Mouse (Mus musculus): ENCODE data around the gene Tff3. TPM values are rescaled to one million over a fixed set of nuclear protein-coding genes. Genes with fewer than 3 reads are reported as not detected.

The Tff3 gene
- polyA plus RNA-seq, 1 experiment from 2014 or later, result not detected

- 29% methylated on average over 9 of the region's 9 CpGs for WGBS
Observed at GRCm38 (mm10) chr17:31125548-31126266, 3.7 kb downstream of the Tff3 start.

GRCm38 (mm10) chr17:31121975-31122374, 7.5 kb downstream of the Tff3 start:
- no peak overlapping the region for H3K27ac ChIP-seq (ENCODE audit: poor library complexity, severe bottlenecking)
- H3K4me3 ChIP-seq, result no peak overlapping the region
- no peaks in the 10 kb centered on the region for H3K9me3 ChIP-seq (replicated peaks)
- H3K4me1 ChIP-seq (replicated peaks), result no peaks in the 10 kb centered on the region
- no peak overlapping the region for H3K4me2 ChIP-seq
- H3K27me3 ChIP-seq (replicated peaks), result peaks cover 3% of the 10 kb centered on the region; the same call in 1 of the 2 replicates
- no peaks in the 10 kb centered on the region for H3K36me3 ChIP-seq
- H3K9ac ChIP-seq, result no peak overlapping the region
- WGBS, result 8% methylated on average over 8 of the region's 8 CpGs
- ATAC-seq (ENCODE audit: insufficient number of reproducible peaks, low FRiP score), result no peak

More at GRCm38 (mm10) chr17:31125548-31126266, 3.7 kb downstream of the Tff3 start:
- no peaks in the 10 kb centered on the region for H3K36me3 ChIP-seq
- H3K9me3 ChIP-seq (replicated peaks), result no peaks in the 10 kb centered on the region
- H3K27ac ChIP-seq (ENCODE audit: poor library complexity, severe bottlenecking), result no peak overlapping the region
- H3K9ac ChIP-seq, result no peak overlapping the region
- H3K27me3 ChIP-seq (replicated peaks), result peaks cover 12% of the 10 kb centered on the region
- no peak overlapping the region for H3K4me3 ChIP-seq
- H3K4me1 ChIP-seq (replicated peaks), result no peaks in the 10 kb centered on the region
- no peak for ATAC-seq (ENCODE audit: insufficient number of reproducible peaks, low FRiP score)
- no peak overlapping the region for H3K4me2 ChIP-seq

- Histone ChIP-seq H3K9me3 (replicated peaks) (no peaks in the 10 kb centered on the region), H3K4me2 (no peak overlapping the region), H3K4me3 (no peak overlapping the region), H3K4me1 (replicated peaks) (no peaks in the 10 kb centered on the region), H3K9ac (no peak overlapping the region), H3K36me3 (no peaks in the 10 kb centered on the region), H3K27me3 (replicated peaks) (no peaks in the 10 kb centered on the region; the same call in 1 of the 2 replicates), H3K27ac (ENCODE audit: poor library complexity, severe bottlenecking) (no peak overlapping the region)
- 6% methylated on average over 7 of the region's 7 CpGs for WGBS
- ATAC-seq (ENCODE audit: insufficient number of reproducible peaks, low FRiP score), result peak; percentile 22; the same call in 1 of the 2 replicates
Observed at GRCm38 (mm10) chr17:31119429-31119828, 10.0 kb downstream of the Tff3 start.

DNA sequence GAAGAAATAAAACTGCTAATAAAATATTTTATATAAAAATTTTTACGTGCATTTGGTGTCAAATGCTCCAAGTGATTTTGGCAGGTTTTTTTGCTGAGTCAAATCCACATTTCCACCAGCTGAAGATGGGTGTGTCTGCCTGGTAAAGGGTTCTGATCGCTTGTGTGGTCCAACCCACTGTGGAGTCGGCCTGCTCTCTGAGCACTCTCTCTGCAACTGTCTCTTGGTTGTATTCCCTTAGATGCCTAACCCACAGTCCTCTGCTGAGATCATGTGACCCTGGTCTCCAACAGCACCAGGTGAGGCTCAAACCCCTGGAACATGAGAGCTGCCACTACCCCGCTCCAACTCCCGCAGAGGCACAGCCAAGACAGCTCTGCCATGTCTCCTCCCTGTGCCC, 11.5 kb downstream of the Tff3 start:
- ATAC-seq (ENCODE audit: insufficient number of reproducible peaks, low FRiP score), result no peak
- H3K9me3 ChIP-seq (replicated peaks), result no peaks in the 10 kb centered on the region
- no peaks in the 10 kb centered on the region; the same call in 1 of the 2 replicates for H3K27me3 ChIP-seq (replicated peaks)
- WGBS, result 84% methylated on average over 5 of the region's 5 CpGs
- no peak overlapping the region for H3K4me2 ChIP-seq
- H3K4me1 ChIP-seq (replicated peaks), result no peaks in the 10 kb centered on the region
- H3K4me3 ChIP-seq, result no peak overlapping the region
- H3K9ac ChIP-seq, result no peak overlapping the region
- no peaks in the 10 kb centered on the region for H3K36me3 ChIP-seq
- H3K27ac ChIP-seq (ENCODE audit: poor library complexity, severe bottlenecking), result no peak overlapping the region

DNA sequence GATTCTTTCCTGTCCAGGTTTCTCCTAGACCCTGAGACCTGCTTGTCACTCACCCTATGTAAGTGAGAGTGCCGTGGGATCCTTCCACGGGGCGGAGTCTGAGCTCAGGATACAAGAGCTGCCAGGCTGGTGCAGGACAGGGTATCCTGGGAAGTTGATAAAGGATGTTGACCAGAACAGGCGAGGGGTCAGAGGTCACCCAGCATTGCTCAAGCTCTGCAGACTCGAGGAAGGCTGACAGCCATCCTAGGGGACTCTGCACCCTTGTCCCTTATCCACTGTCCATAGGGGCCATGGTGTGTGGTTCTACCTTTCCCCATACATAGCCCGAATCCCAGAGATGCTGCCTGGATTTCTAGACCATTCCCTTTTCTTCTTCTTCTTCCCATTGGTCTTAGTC, 13.4 kb downstream of the Tff3 start:
- no peaks in the 10 kb centered on the region for H3K4me1 ChIP-seq (replicated peaks)
- no peaks in the 10 kb centered on the region for H3K36me3 ChIP-seq
- H3K27ac ChIP-seq (ENCODE audit: poor library complexity, severe bottlenecking), result no peak overlapping the region
- no peaks in the 10 kb centered on the region; the same call in 1 of the 2 replicates for H3K27me3 ChIP-seq (replicated peaks)
- no peak for ATAC-seq (ENCODE audit: insufficient number of reproducible peaks, low FRiP score)
- no peak overlapping the region for H3K4me3 ChIP-seq
- H3K4me2 ChIP-seq, result no peak overlapping the region
- no peaks in the 10 kb centered on the region for H3K9me3 ChIP-seq (replicated peaks)
- H3K9ac ChIP-seq, result no peak overlapping the region
- 45% methylated on average over 6 of the region's 6 CpGs for WGBS

- Histone ChIP-seq H3K27me3 (replicated peaks) (no peaks in the 10 kb centered on the region), H3K4me1 (replicated peaks) (no peaks in the 10 kb centered on the region), H3K36me3 (peaks cover 4% of the 10 kb centered on the region; the same call in 1 of the 2 replicates), H3K9me3 (replicated peaks) (no peaks in the 10 kb centered on the region), H3K4me2 (no peak overlapping the region), H3K27ac (ENCODE audit: poor library complexity, severe bottlenecking) (no peak overlapping the region), H3K4me3 (no peak overlapping the region), H3K9ac (no peak overlapping the region)
- no peak for ATAC-seq (ENCODE audit: insufficient number of reproducible peaks, low FRiP score)
- WGBS, result 73% methylated on average over 9 of the region's 9 CpGs
Observed at GRCm38 (mm10) chr17:31113191-31113856, 16.1 kb downstream of the Tff3 start.

DNA sequence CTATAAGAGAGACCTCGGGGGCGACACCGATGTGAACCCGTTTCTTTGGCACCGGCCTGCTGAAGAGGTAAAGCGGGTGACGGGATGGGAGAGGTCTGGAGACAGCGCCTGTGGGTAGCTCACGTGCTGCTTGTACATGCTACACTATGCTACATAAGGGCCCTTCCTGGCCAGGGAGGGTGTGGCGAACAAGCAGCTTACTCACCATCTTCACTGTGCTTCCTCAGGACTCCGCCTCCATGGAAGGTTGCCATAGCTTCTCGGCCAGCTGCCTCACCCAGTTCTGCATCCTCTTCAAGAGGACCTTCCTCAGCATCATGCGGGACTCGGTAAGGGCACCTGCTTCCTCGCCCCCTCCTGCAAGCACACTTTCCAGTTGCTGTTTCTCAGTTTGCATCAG, 21.1 kb downstream of the Tff3 start:
- Histone ChIP-seq H3K4me3 (no peak overlapping the region), H3K9me3 (replicated peaks) (no peaks in the 10 kb centered on the region), H3K27me3 (replicated peaks) (no peaks in the 10 kb centered on the region), H3K4me2 (no peak overlapping the region), H3K4me1 (replicated peaks) (no peaks in the 10 kb centered on the region), H3K9ac (no peak overlapping the region), H3K36me3 (peaks cover 4% of the 10 kb centered on the region; the same call in 1 of the 2 replicates), H3K27ac (ENCODE audit: poor library complexity, severe bottlenecking) (no peak overlapping the region)
- 84% methylated on average over 15 of the region's 15 CpGs for WGBS
- ATAC-seq (ENCODE audit: insufficient number of reproducible peaks, low FRiP score), result no peak

DNA sequence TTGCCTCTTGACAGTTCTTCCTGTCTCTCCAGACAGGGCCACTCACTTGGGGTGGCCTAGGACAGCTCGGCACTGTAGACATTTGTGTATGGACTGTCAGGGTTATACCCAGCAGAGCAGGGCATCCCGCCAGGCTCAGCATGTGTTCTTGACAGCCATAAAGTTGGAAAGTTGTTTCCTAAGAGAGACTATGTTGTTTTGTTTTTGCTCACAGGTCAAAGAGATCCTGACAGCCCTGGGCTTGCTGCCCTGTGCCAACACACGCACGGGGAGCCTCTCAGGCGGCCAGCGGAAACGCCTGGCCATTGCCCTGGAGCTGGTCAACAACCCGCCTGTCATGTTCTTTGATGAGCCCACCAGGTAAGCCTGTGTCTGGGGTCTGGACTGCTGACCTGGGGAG, 25.6 kb downstream of the Tff3 start:
- 86% methylated on average over 8 of the region's 8 CpGs for WGBS
- Histone ChIP-seq H3K36me3 (peaks cover 4% of the 10 kb centered on the region; the same call in 1 of the 2 replicates), H3K4me3 (no peak overlapping the region), H3K4me2 (no peak overlapping the region), H3K9ac (no peak overlapping the region), H3K27ac (ENCODE audit: poor library complexity, severe bottlenecking) (no peak overlapping the region), H3K4me1 (replicated peaks) (0 out of 2 replicates have a peak, but pooled peaks cover under 1% of the 10 kb centered on the region), H3K27me3 (replicated peaks) (0 out of 2 replicates have a peak, but pooled peaks cover 7% of the 10 kb centered on the region), H3K9me3 (replicated peaks) (no peaks in the 10 kb centered on the region)
- ATAC-seq (ENCODE audit: insufficient number of reproducible peaks, low FRiP score), result no peak

- Histone ChIP-seq H3K9me3 (replicated peaks) (no peaks in the 10 kb centered on the region), H3K27me3 (replicated peaks) (0 out of 2 replicates have a peak, but pooled peaks cover 7% of the 10 kb centered on the region), H3K9ac (no peak overlapping the region), H3K36me3 (no peaks in the 10 kb centered on the region), H3K4me3 (no peak overlapping the region), H3K27ac (ENCODE audit: poor library complexity, severe bottlenecking) (no peak overlapping the region), H3K4me1 (replicated peaks) (0 out of 2 replicates have a peak, but pooled peaks cover 5% of the 10 kb centered on the region), H3K4me2 (no peak overlapping the region)
- ATAC-seq (ENCODE audit: insufficient number of reproducible peaks, low FRiP score), result no peak
- WGBS, result 83% methylated on average over 8 of the region's 8 CpGs
Observed at GRCm38 (mm10) chr17:31103007-31103570, 26.4 kb downstream of the Tff3 start.

GRCm38 (mm10) chr17:31098788-31099187, 30.7 kb downstream of the Tff3 start:
- Histone ChIP-seq H3K27ac (ENCODE audit: poor library complexity, severe bottlenecking) (no peak overlapping the region), H3K9me3 (replicated peaks) (0 out of 2 replicates have a peak, but pooled peaks cover 8% of the 10 kb centered on the region), H3K4me3 (no peak overlapping the region), H3K27me3 (replicated peaks) (peaks cover 15% of the 10 kb centered on the region; the same call in 1 of the 2 replicates), H3K4me1 (replicated peaks) (0 out of 2 replicates have a peak, but pooled peaks cover 5% of the 10 kb centered on the region), H3K36me3 (peaks cover 6% of the 10 kb centered on the region), H3K4me2 (no peak overlapping the region), H3K9ac (no peak overlapping the region)
- WGBS, result 45% methylated on average over 5 of the region's 5 CpGs
- no peak for ATAC-seq (ENCODE audit: insufficient number of reproducible peaks, low FRiP score)

- Histone ChIP-seq H3K4me1 (replicated peaks) (peaks cover 11% of the 10 kb centered on the region), H3K4me2 (no peak overlapping the region), H3K27ac (ENCODE audit: poor library complexity, severe bottlenecking) (no peak overlapping the region), H3K36me3 (peaks cover 6% of the 10 kb centered on the region), H3K9me3 (replicated peaks) (peaks cover 14% of the 10 kb centered on the region; the same call in 1 of the 2 replicates), H3K4me3 (no peak overlapping the region), H3K9ac (no peak overlapping the region), H3K27me3 (replicated peaks) (peaks cover 15% of the 10 kb centered on the region; the same call in 1 of the 2 replicates)
- 92% methylated on average over 2 of the region's 2 CpGs for WGBS
- no peak for ATAC-seq (ENCODE audit: insufficient number of reproducible peaks, low FRiP score)
Observed at GRCm38 (mm10) chr17:31096893-31097292, 32.6 kb downstream of the Tff3 start.

Data from heart, embryonic 12.5 days (tissue).